Mouse (Mus musculus): ENCODE measurements at regions not wholly inside any gene's neighbourhood (a gene's known extent, or its start where the extent isn't known, plus 50 kb on each side); places are given as distances from the start of the nearest gene placed in this dataset.

- TF ChIP-seq FLI1 (IDR thresholded peaks at IDR 0.05; ENCODE audit: low read length) = no peak
- TF ChIP-seq GATA1 (IDR thresholded peaks at IDR 0.05; ENCODE audit: borderline replicate concordance, low read length) = no peak
These were observed 147.2 kb downstream of the Nrip1 start for GRCm38 (mm10) chr16:76226446-76226845.
